Mouse (Mus musculus) lung, embryonic 16.5 days (tissue): ENCODE results near the gene Trim8. TPM values are rescaled to one million over a fixed set of nuclear protein-coding genes. Genes with fewer than 3 reads are reported as not detected.

Experiments used
- ATAC-seq: fragments of 200-750 bp; cut with Nextera tagmentation; 2 replicates; pipeline ENCODE4 v1.8.0; 2017; ENCODE audit warnings: low read depth, mild to moderate bottlenecking, moderate library complexity
- H3K27ac ChIP-seq: fragments of 300-500 bp; sonication (generic); 2 replicates; pipeline ENCODE4 v1.5.1; 2014; ENCODE audit warnings: mild to moderate bottlenecking, control low read depth, low read length
- H3K27me3 ChIP-seq: fragments of 300-500 bp; sonication (generic); 2 replicates; pipeline ENCODE4 v1.6.1; 2014; ENCODE audit warnings: low read depth, low read length, mixed read lengths; ENCODE audit not compliant: control insufficient read depth, insufficient read depth
- H3K36me3 ChIP-seq: fragments of 300-500 bp; sonication (generic); 2 replicates; pipeline ENCODE4 v1.6.1; 2014; ENCODE audit warnings: low read length; ENCODE audit not compliant: control insufficient read depth, insufficient read depth
- H3K4me1 ChIP-seq: fragments of 300-500 bp; sonication (generic); replicated peaks from 2 replicates; pipeline ENCODE4 v1.6.1; 2014; ENCODE audit warnings: low read length, mixed read lengths; ENCODE audit not compliant: control insufficient read depth, insufficient read depth
- H3K4me2 ChIP-seq: fragments of 300-500 bp; sonication (generic); 2 replicates; pipeline ENCODE4 v1.6.1; 2014; ENCODE audit warnings: low read depth, low read length, control low read depth
- H3K4me3 ChIP-seq: fragments of 300-500 bp; sonication (generic); 2 replicates; pipeline ENCODE4 v1.5.1; 2014; ENCODE audit warnings: mild to moderate bottlenecking, low read length, control low read depth
- H3K9ac ChIP-seq: fragments of 300-500 bp; sonication (generic); 2 replicates; pipeline ENCODE4 v1.6.1; 2014; ENCODE audit warnings: low read length, control low read depth
- H3K9me3 ChIP-seq: fragments of 300-500 bp; sonication (generic); 2 replicates; pipeline ENCODE4 v1.6.1; 2016; ENCODE audit warnings: low read length; ENCODE audit not compliant: control insufficient read depth
- WGBS: fragments of 180-500 bp; shearing (Covaris S2); extraction: QIAGEN DNeasy Blood & Tissue Kit; methylation state at CpG from one replicate; pipeline ENCODE4 v1.1.7; 2014; 5-methylcytosine and 5-hydroxymethylcytosine counted together
- polyA plus RNA-seq: library from polyadenylated mRNA; unstranded; fragments of >200 nt; fragmentation: Nextera tagmentation; extraction: Ambion mirVana; gene quantifications from 2 replicates; pipeline ENCODE4 v1.2.1, GENCODE M21; 2015

The Trim8 gene
- polyA plus RNA-seq, 1 experiment from 2014 or later, result 24.9 TPM

GRCm38 (mm10) chr19:46530449-46530990, 29.0 kb downstream of the Trim8 start:
- Histone ChIP-seq H3K27me3 (no peaks in the 10 kb centered on the region), H3K4me1 (peaks cover 70% of the 10 kb centered on the region), H3K4me3 (no peak overlapping the region), H3K9ac (peak overlapping the region; percentile 61), H3K36me3 (no peaks in the 10 kb centered on the region), H3K4me2 (no peak overlapping the region), H3K27ac (peak overlapping the region; percentile 94), H3K9me3 (no peaks in the 10 kb centered on the region)
- 32% methylated on average over 8 of the region's 8 CpGs for WGBS
- ATAC-seq, result no peak

- Histone ChIP-seq H3K4me2 (peak overlapping the region; percentile 26), H3K4me1 (peaks cover 64% of the 10 kb centered on the region), H3K9ac (peak overlapping the region; percentile 39), H3K27me3 (no peaks in the 10 kb centered on the region), H3K36me3 (no peaks in the 10 kb centered on the region), H3K4me3 (no peak overlapping the region), H3K9me3 (no peaks in the 10 kb centered on the region), H3K27ac (peak overlapping the region; percentile 94)
- 15% methylated on average over 16 of the region's 16 CpGs for WGBS
- peak; percentile 27; the same call in 1 of the 2 replicates for ATAC-seq
Measured at GRCm38 (mm10) chr19:46531071-46532030, 29.8 kb downstream of the Trim8 start.

GRCm38 (mm10) chr19:46532031-46532688, 30.7 kb downstream of the Trim8 start:
- H3K4me1 ChIP-seq, result peaks cover 64% of the 10 kb centered on the region
- H3K9me3 ChIP-seq, result no peaks in the 10 kb centered on the region
- no peaks in the 10 kb centered on the region for H3K36me3 ChIP-seq
- H3K9ac ChIP-seq, result peak overlapping the region; percentile 52
- no peaks in the 10 kb centered on the region for H3K27me3 ChIP-seq
- 10% methylated on average over 10 of the region's 10 CpGs for WGBS
- peak overlapping the region; percentile 19; the same call in 1 of the 2 replicates for H3K4me2 ChIP-seq
- peak overlapping the region; percentile 94 for H3K27ac ChIP-seq
- 0 out of 2 replicates have a peak, but pooled peaks have one; percentile 13 for ATAC-seq
- no peak overlapping the region for H3K4me3 ChIP-seq

GRCm38 (mm10) chr19:46533066-46533465, 31.6 kb downstream of the Trim8 start:
- H3K4me3 ChIP-seq, result no peak overlapping the region
- 37% methylated on average over 4 of the region's 4 CpGs for WGBS
- 0 out of 2 replicates have a peak, but pooled peaks have one; percentile 2 for ATAC-seq

GRCm38 (mm10) chr19:46533525-46533924, 32.0 kb downstream of the Trim8 start:
- Histone ChIP-seq H3K27ac (peak overlapping the region; percentile 94), H3K4me1 (peaks cover 55% of the 10 kb centered on the region), H3K36me3 (no peaks in the 10 kb centered on the region), H3K9me3 (no peaks in the 10 kb centered on the region), H3K9ac (no peak overlapping the region), H3K4me3 (no peak overlapping the region), H3K27me3 (no peaks in the 10 kb centered on the region), H3K4me2 (no peak overlapping the region)
- 72% methylated on average over 5 of the region's 5 CpGs for WGBS
- no peak for ATAC-seq

More at GRCm38 (mm10) chr19:46533066-46533465, 31.6 kb downstream of the Trim8 start:
- 0 out of 2 replicates have a peak overlapping the region, but pooled peaks have one; percentile 13 for H3K9ac ChIP-seq
- H3K27ac ChIP-seq, result peak overlapping the region; percentile 94
- H3K27me3 ChIP-seq, result no peaks in the 10 kb centered on the region
- H3K36me3 ChIP-seq, result no peaks in the 10 kb centered on the region
- H3K4me2 ChIP-seq, result no peak overlapping the region; the same call in 1 of the 2 replicates
- H3K4me1 ChIP-seq, result peaks cover 59% of the 10 kb centered on the region
- H3K9me3 ChIP-seq, result no peaks in the 10 kb centered on the region

- Histone ChIP-seq H3K27ac (no peak overlapping the region), H3K4me2 (no peak overlapping the region), H3K9ac (no peak overlapping the region), H3K9me3 (no peaks in the 10 kb centered on the region), H3K4me3 (no peak overlapping the region), H3K27me3 (no peaks in the 10 kb centered on the region), H3K36me3 (no peaks in the 10 kb centered on the region), H3K4me1 (peaks cover 44% of the 10 kb centered on the region)
- WGBS, result 45% methylated on average over 6 of the region's 6 CpGs
- ATAC-seq, result no peak
Measured at GRCm38 (mm10) chr19:46534542-46535098, 33.1 kb downstream of the Trim8 start.

- no peaks in the 10 kb centered on the region for H3K27me3 ChIP-seq
- H3K9me3 ChIP-seq, result peaks cover 3% of the 10 kb centered on the region; the same call in 1 of the 2 replicates
- no peak for ATAC-seq
- peaks cover 8% of the 10 kb centered on the region for H3K36me3 ChIP-seq
- H3K9ac ChIP-seq, result no peak overlapping the region
- H3K4me1 ChIP-seq, result peaks cover 16% of the 10 kb centered on the region
- WGBS, result 93% methylated on average over 9 of the region's 9 CpGs
- no peak overlapping the region for H3K4me2 ChIP-seq
- no peak overlapping the region for H3K27ac ChIP-seq
- no peak overlapping the region for H3K4me3 ChIP-seq
Measured at GRCm38 (mm10) chr19:46537357-46537756, 35.9 kb downstream of the Trim8 start.

- Histone ChIP-seq H3K4me1 (peaks cover 8% of the 10 kb centered on the region), H3K9me3 (peaks cover 3% of the 10 kb centered on the region; the same call in 1 of the 2 replicates), H3K4me3 (no peak overlapping the region), H3K27ac (no peak overlapping the region), H3K36me3 (peaks cover 13% of the 10 kb centered on the region), H3K4me2 (no peak overlapping the region), H3K9ac (no peak overlapping the region), H3K27me3 (no peaks in the 10 kb centered on the region)
- 81% methylated on average over 6 of the region's 6 CpGs for WGBS
- 0 out of 2 replicates have a peak, but pooled peaks have one; percentile 52 for ATAC-seq
Measured at GRCm38 (mm10) chr19:46538213-46538612, 36.7 kb downstream of the Trim8 start.
